Mouse (Mus musculus) olfactory bulb, adult 2 months (tissue): ENCODE measurements around the gene Knl1.

Source experiments
- CTCF ChIP-seq: fragments of 200-500 bp; IDR thresholded peaks from 2 replicates; pipeline ENCODE4 v1.5.1; 2012; ENCODE audit warnings: low read depth, mild to moderate bottlenecking, low read length, moderate library complexity; ENCODE audit not compliant: insufficient read depth
- POLR2A ChIP-seq: fragments of 200-500 bp; IDR thresholded peaks from 2 replicates; pipeline ENCODE4 v1.6.1; 2012; ENCODE audit warnings: mild to moderate bottlenecking, low read depth, low read length, moderate library complexity; ENCODE audit not compliant: insufficient read depth

- no peak for TF ChIP-seq CTCF
- TF ChIP-seq POLR2A: no peak
Measured at GRCm38 (mm10) chr2:119147775-119148174, 100.9 kb downstream of the Knl1 start.
